Mouse (Mus musculus): ENCODE measurements around the gene BC051019. TPM values are rescaled to one million over a fixed set of nuclear protein-coding genes. Genes with fewer than 3 reads are reported as not detected.

Gene BC051019
- polyA plus RNA-seq, 1 experiment = not detected

DNA sequence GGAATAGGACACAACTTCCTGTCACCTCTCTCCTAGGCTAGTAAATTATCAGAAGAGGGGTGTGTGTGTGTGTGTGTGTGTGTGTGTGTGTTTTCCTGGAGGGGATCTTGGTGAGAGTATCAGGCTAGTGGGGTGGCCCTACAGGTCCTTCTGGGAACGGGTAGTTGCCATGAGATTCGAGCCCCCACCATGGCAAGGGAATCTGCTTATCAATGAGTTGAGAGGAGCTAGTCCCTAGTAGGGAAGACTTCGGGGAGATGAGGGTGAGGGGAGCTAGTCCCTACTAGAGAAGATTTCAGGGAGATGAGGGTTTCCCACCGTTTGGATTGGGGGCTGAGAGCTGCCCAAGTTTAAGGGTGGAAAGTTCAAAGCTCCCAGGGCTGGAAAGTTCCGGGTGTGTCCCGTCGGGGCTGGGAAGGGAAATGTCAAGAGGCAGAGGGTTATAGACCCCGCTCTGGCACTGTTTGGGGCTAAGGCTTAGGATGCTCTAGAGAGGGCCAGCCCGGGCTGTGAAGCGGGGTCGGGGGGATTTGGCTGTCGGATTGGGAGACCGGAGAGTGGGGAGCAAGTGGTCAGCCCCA, 27.9 kb upstream of the BC051019 start:
- Histone ChIP-seq H3K4me1 (ENCODE audit: control insufficient read depth, insufficient read depth, low read length) (peaks cover 6% of the 10 kb centered on the region; the same call in 1 of the 2 replicates), H3K4me3 (ENCODE audit: insufficient read depth, low read depth, low read length) (peak overlapping the region; percentile 93), H3K27ac (ENCODE audit: insufficient read depth, low read depth, low read length) (0 out of 2 replicates have a peak overlapping the region, but pooled peaks have one; percentile 18)
- WGBS = 3% methylated on average over 13 of the region's 13 CpGs
- TF ChIP-seq CTCF (IDR thresholded peaks at IDR 0.05; ENCODE audit: insufficient read depth, low read depth, low read length) = no peak
- TF ChIP-seq POLR2A (IDR thresholded peaks at IDR 0.05; ENCODE audit: insufficient read depth, low read depth, low read length) = no peak

DNA sequence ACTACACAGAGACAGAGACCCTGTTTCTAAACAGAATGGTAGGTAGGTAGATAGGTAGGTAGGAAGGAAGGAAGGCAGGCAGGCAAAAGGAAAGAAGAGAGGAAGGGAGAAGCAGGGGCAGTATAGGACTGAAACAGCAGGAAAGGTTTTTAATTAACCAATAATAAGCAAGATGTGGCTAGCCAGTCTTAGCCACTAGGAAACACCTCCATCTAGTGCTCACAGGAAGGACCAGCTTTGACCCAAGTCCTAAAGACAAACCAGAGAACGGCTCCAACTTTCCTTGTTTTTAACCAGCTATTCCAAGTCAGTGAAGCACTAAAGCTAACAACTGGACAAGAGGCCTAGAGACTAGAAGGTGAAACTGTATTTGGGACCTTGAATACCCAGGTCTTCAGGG, 24.1 kb upstream of the BC051019 start:
- no peak overlapping the region for H3K4me3 ChIP-seq (ENCODE audit: insufficient read depth, low read depth, low read length)
- TF ChIP-seq CTCF (IDR thresholded peaks at IDR 0.05; ENCODE audit: insufficient read depth, low read depth, low read length) (no peak), POLR2A (IDR thresholded peaks at IDR 0.05; ENCODE audit: insufficient read depth, low read depth, low read length) (no peak)
- H3K27ac ChIP-seq (ENCODE audit: insufficient read depth, low read depth, low read length) = no peak overlapping the region
- WGBS = 53% methylated on average over 1 of the region's 1 CpGs
- H3K4me1 ChIP-seq (ENCODE audit: control insufficient read depth, insufficient read depth, low read length) = peaks cover 6% of the 10 kb centered on the region; the same call in 1 of the 2 replicates

DNA sequence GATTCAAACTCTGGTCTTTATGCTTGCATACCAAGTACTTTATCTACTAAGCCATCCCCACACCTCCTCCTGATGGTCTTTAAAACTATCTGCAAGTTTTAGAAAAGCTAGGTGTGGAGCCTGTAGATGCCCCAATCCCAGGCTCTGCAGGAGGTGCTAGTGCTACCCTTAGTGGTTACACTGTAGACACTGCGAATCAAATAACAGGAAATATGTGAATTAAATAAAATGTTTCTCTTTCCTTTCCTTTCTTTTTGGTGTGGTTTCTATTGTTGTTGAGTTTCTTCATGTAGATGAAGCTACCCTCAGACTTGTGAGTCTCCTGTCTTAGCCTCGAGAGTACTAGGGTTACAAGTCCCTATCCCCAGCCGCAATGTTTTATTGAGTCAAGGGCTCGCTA, 18.1 kb upstream of the BC051019 start:
- Histone ChIP-seq H3K27ac (ENCODE audit: insufficient read depth, low read depth, low read length) (no peak overlapping the region), H3K4me3 (ENCODE audit: insufficient read depth, low read depth, low read length) (no peak overlapping the region), H3K4me1 (ENCODE audit: control insufficient read depth, insufficient read depth, low read length) (no peaks in the 10 kb centered on the region)
- TF ChIP-seq POLR2A (IDR thresholded peaks at IDR 0.05; ENCODE audit: insufficient read depth, low read depth, low read length) = no peak
- TF ChIP-seq CTCF (IDR thresholded peaks at IDR 0.05; ENCODE audit: insufficient read depth, low read depth, low read length) = no peak
- WGBS = 88% methylated on average over 4 of the region's 4 CpGs

DNA sequence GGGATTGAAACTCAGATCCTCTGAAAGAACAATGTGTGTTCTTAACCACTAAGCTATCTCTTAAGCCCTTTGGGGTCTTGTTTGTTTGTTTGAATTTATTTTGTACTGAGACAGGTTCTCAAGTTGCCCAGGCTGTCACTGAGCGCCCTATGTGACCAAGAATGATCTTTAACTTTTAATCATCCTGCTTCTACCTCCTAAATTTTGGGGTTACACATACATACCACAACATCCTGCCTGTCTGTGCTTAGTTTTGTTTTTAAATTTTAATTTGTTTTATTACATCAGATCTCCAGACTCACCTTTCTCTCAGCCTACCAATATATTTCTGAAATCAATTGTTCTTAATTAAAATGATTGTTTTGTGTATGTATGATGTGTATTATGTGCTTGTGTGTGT, 17.4 kb upstream of the BC051019 start:
- H3K27ac ChIP-seq (ENCODE audit: insufficient read depth, low read depth, low read length) = no peak overlapping the region
- WGBS = 100% methylated on average over 1 of the region's 1 CpGs
- no peak overlapping the region for H3K4me3 ChIP-seq (ENCODE audit: insufficient read depth, low read depth, low read length)
- no peaks in the 10 kb centered on the region for H3K4me1 ChIP-seq (ENCODE audit: control insufficient read depth, insufficient read depth, low read length)
- TF ChIP-seq CTCF (IDR thresholded peaks at IDR 0.05; ENCODE audit: insufficient read depth, low read depth, low read length) = no peak
- no peak for TF ChIP-seq POLR2A (IDR thresholded peaks at IDR 0.05; ENCODE audit: insufficient read depth, low read depth, low read length)

DNA sequence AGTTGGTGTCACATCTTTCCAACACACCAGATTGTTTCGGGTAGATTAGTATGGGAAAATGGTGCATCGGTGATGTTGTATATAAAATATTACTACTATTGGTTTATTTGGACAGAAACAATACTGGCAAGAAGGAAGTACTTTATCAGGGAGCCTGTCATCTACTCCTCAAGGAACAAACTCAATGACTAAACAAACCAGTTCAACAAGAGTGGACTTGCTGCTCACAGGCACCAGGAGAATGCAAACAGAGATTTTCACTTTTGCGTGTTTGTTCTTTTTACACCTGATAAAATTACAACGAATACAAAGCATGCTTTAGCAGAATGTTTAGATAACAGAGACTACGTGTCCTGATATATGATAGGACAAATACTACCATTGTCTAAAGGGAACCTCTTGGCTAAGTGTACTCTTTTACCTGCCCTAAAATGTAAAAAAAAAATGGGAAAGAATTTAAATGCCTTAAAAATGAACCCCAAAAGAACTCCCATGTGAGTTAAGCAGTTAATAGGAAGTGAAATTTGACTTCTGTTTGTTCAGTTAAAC, 16.2 kb upstream of the BC051019 start:
- TF ChIP-seq CTCF (IDR thresholded peaks at IDR 0.05; ENCODE audit: insufficient read depth, low read depth, low read length) (no peak), POLR2A (IDR thresholded peaks at IDR 0.05; ENCODE audit: insufficient read depth, low read depth, low read length) (no peak)
- WGBS = 91% methylated on average over 5 of the region's 5 CpGs
- Histone ChIP-seq H3K4me1 (ENCODE audit: control insufficient read depth, insufficient read depth, low read length) (no peaks in the 10 kb centered on the region), H3K4me3 (ENCODE audit: insufficient read depth, low read depth, low read length) (no peak overlapping the region), H3K27ac (ENCODE audit: insufficient read depth, low read depth, low read length) (no peak overlapping the region)

DNA sequence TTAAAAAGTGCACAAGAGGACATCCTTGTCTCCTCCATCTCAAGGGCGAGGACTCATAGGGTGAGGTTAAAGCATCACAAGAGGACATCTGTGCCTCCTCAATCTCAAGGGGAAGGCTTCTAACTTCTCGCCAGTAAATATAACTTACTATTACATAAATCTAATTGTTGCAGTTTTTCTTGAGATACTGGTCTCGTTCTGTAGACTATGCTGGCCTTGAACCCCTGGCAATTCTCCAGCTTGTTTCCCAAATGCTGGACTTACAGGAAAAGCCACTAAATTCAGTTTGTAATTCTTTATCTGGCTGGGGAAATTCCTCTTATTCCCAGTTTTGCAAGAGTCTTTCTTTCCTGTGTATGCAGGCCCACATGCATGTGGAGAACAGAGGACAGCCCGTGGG, 11.2 kb upstream of the BC051019 start:
- WGBS = 91% methylated on average over 4 of the region's 4 CpGs
- Histone ChIP-seq H3K27ac (ENCODE audit: insufficient read depth, low read depth, low read length) (no peak overlapping the region), H3K4me1 (ENCODE audit: control insufficient read depth, insufficient read depth, low read length) (no peaks in the 10 kb centered on the region), H3K4me3 (ENCODE audit: insufficient read depth, low read depth, low read length) (no peak overlapping the region)
- TF ChIP-seq CTCF (IDR thresholded peaks at IDR 0.05; ENCODE audit: insufficient read depth, low read depth, low read length) = no peak
- TF ChIP-seq POLR2A (IDR thresholded peaks at IDR 0.05; ENCODE audit: insufficient read depth, low read depth, low read length) = no peak

DNA sequence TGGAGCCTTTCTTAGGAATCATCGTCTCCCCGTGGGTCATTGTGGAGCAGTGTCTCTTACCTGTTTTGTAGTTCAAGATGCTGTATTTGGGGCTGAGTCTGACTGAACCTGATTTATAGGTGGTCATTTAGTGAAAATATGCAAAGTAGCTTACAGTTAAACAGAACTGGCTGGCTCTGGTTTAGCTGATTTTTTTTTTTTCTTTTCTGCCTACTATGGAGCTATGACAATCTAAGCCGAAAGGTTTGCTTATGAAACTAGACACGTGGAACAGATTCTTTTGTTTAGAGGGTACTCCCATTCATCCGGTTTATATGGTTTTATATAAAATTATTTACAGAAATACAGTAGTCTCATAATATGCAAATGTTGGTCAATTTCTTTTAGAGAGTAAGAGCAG, 8.0 kb upstream of the BC051019 start, which contains the start of gene Ascl3:
TSS of gene Ascl3 (minus strand) at position 101 of the 400 bp plus-strand sequence.
- 95% methylated on average over 5 of the region's 5 CpGs for whole genome bisulfite sequencing
- TF ChIP-seq CTCF (IDR thresholded peaks at IDR 0.05; ENCODE audit: insufficient read depth, low read depth, low read length) = no peak
- no peak for TF ChIP-seq POLR2A (IDR thresholded peaks at IDR 0.05; ENCODE audit: insufficient read depth, low read depth, low read length)
- H3K27ac ChIP-seq (ENCODE audit: insufficient read depth, low read depth, low read length) = no peak within 1 kb of the TSS
- H3K4me3 ChIP-seq (ENCODE audit: insufficient read depth, low read depth, low read length) = no peak within 1 kb of the TSS
- peaks cover 3% of the 10 kb centered on the region; the same call in 1 of the 2 replicates for H3K4me1 ChIP-seq (ENCODE audit: control insufficient read depth, insufficient read depth, low read length)

DNA sequence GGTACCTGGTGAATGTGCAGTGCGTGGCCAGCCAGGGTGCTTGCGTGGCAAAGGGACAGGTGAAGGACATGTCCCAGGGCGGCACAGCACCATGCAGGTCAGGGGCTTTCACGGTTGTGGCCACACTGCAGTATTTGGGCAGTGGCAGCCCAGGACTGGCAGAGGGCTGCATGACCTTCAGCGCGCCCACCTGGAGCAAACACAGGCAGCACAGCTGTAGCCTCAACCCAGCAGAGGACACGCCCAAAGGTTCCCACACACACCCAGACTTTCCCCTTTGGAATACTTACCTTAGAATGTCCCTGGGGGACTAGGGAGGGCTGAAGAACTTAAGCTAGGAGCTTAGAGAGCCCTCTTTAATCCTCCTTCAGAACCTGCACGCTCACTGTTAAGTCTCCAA, 536 bp downstream of the BC051019 start:
- TF ChIP-seq CTCF (IDR thresholded peaks at IDR 0.05; ENCODE audit: insufficient read depth, low read depth, low read length) = no peak
- no peak for TF ChIP-seq POLR2A (IDR thresholded peaks at IDR 0.05; ENCODE audit: insufficient read depth, low read depth, low read length)
- 96% methylated on average over 8 of the region's 8 CpGs for WGBS

DNA sequence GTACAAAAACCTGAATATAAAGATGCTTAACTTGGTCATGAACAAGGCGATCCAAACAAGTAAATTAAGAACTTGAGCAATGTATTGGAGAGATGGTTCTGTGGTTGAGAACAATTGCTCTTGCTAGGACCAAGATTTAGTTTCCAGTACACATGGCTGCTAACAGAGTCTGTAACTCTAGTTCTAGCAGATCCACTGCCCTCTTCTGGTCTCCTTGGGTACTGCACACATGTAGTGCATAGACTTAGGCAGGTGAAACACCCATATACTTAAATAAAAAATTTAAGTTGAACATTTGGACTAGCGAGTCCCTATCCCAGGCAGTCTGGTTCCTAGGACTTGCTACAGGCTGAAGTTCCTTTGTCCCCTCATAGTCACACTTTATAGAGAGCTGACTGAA, 1.0 kb downstream of the BC051019 start:
- no peak overlapping the region for H3K27ac ChIP-seq (ENCODE audit: insufficient read depth, low read depth, low read length)
- TF ChIP-seq CTCF (IDR thresholded peaks at IDR 0.05; ENCODE audit: insufficient read depth, low read depth, low read length) = no peak
- TF ChIP-seq POLR2A (IDR thresholded peaks at IDR 0.05; ENCODE audit: insufficient read depth, low read depth, low read length) = no peak
- no peaks in the 10 kb centered on the region for H3K4me1 ChIP-seq (ENCODE audit: control insufficient read depth, insufficient read depth, low read length)
- WGBS = 98% methylated on average over 2 of the region's 2 CpGs
- no peak overlapping the region for H3K4me3 ChIP-seq (ENCODE audit: insufficient read depth, low read depth, low read length)

More for the DNA sequence above, 536 bp downstream of the BC051019 start:
- Histone ChIP-seq H3K4me1 (ENCODE audit: control insufficient read depth, insufficient read depth, low read length) (no peaks in the 10 kb centered on the region), H3K27ac (ENCODE audit: insufficient read depth, low read depth, low read length) (no peak overlapping the region), H3K4me3 (ENCODE audit: insufficient read depth, low read depth, low read length) (no peak overlapping the region)
